Mouse (Mus musculus) limb, embryonic 13.5 days (tissue): ENCODE measurements around the gene A830031A19Rik. TPM values are rescaled to one million over a fixed set of nuclear protein-coding genes. Genes with fewer than 3 reads are reported as not detected.

ENCODE experiments used
- ATAC-seq: fragments of 200-750 bp; cut with Nextera tagmentation; 2 replicates; pipeline ENCODE4 v1.8.0; 2017; ENCODE audit warnings: low read depth, moderate number of reproducible peaks, moderate TSS enrichment; ENCODE audit not compliant: low FRiP score
- H3K27ac ChIP-seq: fragments of 300-500 bp; sonication (generic); 2 replicates; pipeline ENCODE4 v1.5.1; 2015; ENCODE audit warnings: inconsistent platforms, mild to moderate bottlenecking, moderate library complexity
- H3K27me3 ChIP-seq: fragments of 300-500 bp; sonication (generic); 2 replicates; pipeline ENCODE4 v1.6.1; 2015; ENCODE audit warnings: mild to moderate bottlenecking, inconsistent platforms
- H3K36me3 ChIP-seq: fragments of 300-500 bp; sonication (generic); 2 replicates; pipeline ENCODE4 v1.6.1; 2015; ENCODE audit warnings: inconsistent platforms, mild to moderate bottlenecking, moderate library complexity
- H3K4me1 ChIP-seq: fragments of 300-500 bp; sonication (generic); 2 replicates; pipeline ENCODE4 v1.6.1; 2015; ENCODE audit warnings: inconsistent platforms
- H3K4me2 ChIP-seq: fragments of 300-500 bp; sonication (generic); replicated peaks from 2 replicates; pipeline ENCODE4 v1.6.1; 2015; ENCODE audit warnings: inconsistent platforms, mild to moderate bottlenecking, moderate library complexity
- H3K4me3 ChIP-seq: fragments of 300-500 bp; sonication (generic); 2 replicates; pipeline ENCODE4 v1.5.1; 2015; ENCODE audit warnings: moderate library complexity, mild to moderate bottlenecking, inconsistent platforms
- H3K9ac ChIP-seq: fragments of 300-500 bp; sonication (generic); 2 replicates; pipeline ENCODE4 v1.6.1; 2015; ENCODE audit warnings: mild to moderate bottlenecking, inconsistent platforms
- H3K9me3 ChIP-seq: fragments of 300-500 bp; sonication (generic); 2 replicates; pipeline ENCODE4 v1.6.1; 2016; ENCODE audit warnings: inconsistent platforms
- WGBS: fragments of 180-500 bp; shearing (Covaris S2); methylation state at CpG from one replicate; pipeline ENCODE4 v1.1.7; 2015; 5-methylcytosine and 5-hydroxymethylcytosine counted together
- polyA plus RNA-seq: library from polyadenylated mRNA; unstranded; fragments of >200 nt; fragmentation: Nextera tagmentation; extraction: Ambion mirVana; gene quantifications from 2 replicates; pipeline ENCODE4 v1.2.1, GENCODE M21; 2015

A830031A19Rik gene
- polyA plus RNA-seq, 1 experiment from 2014 or later: not detected

DNA sequence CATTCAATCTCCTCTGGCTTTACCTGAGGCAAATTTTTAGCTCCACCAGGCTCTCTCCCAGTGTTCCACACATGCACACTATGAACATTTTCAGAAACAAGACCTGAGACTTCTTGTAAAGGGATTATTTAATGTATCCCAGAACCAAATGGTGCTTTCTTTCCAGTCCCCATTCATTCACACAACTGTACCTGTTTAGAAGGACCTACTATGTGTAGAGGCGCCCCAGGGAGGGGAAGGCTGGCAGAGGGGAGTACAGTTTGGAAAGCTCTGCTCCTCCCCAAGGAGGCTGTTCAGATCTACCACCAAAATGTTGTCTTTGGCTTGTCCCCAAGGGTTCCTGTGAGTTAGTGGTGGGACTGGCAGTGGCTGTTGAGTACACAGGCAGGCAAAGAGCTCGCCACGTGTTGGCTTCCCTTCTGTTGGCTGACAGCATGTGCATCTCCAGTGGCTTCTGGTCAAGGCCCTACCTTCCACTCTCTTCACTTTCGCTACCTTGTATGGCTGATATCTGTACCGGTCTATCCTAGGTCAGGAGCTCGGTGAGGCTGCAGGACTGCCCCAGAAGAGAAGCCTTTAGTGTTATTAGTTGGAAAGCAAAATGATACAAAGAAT is 28.4 kb upstream of the A830031A19Rik start:
- H3K27ac ChIP-seq: no peak overlapping the region

GRCm38 (mm10) chr11:24102372-24102771 is 27.5 kb upstream of the A830031A19Rik start:
- Histone ChIP-seq H3K36me3 (peaks cover 7% of the 10 kb centered on the region; the same call in 1 of the 2 replicates), H3K4me1 (peaks cover 60% of the 10 kb centered on the region), H3K27ac (no peak overlapping the region), H3K4me3 (no peak overlapping the region), H3K27me3 (no peaks in the 10 kb centered on the region), H3K9me3 (no peaks in the 10 kb centered on the region), H3K4me2 (no peak overlapping the region), H3K9ac (no peak overlapping the region)
- ATAC-seq: no peak
- WGBS: 73% methylated on average over 2 of the region's 2 CpGs

More for the DNA sequence above, 28.4 kb upstream of the A830031A19Rik start:
- Histone ChIP-seq H3K4me3 (no peak overlapping the region), H3K9me3 (no peaks in the 10 kb centered on the region), H3K4me1 (peaks cover 52% of the 10 kb centered on the region), H3K27me3 (no peaks in the 10 kb centered on the region), H3K9ac (no peak overlapping the region), H3K36me3 (peaks cover 7% of the 10 kb centered on the region; the same call in 1 of the 2 replicates), H3K4me2 (no peak overlapping the region)
- ATAC-seq: no peak
- 77% methylated on average over 6 of the region's 6 CpGs for WGBS

DNA sequence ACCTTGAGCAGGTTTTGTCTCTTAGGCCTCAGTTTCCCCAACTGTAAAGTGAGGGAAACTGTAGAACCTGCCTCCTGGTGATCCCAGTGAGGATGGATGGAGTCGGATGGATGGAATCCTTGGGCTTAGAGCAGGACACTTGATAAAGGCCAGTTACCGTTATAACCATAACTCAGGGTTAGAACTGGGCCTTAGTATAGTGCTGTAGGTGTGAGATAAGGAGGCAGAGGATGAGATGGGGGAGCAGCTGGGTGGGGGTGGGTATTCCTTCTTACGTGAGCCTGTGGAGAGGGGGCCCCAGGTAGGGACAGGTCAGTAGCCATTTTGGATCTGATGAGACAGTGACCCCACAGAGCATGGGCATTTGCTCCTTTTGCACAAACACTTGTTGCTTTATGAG is 26.8 kb upstream of the A830031A19Rik start:
- H3K36me3 ChIP-seq: peaks cover 7% of the 10 kb centered on the region; the same call in 1 of the 2 replicates
- H3K4me1 ChIP-seq: peaks cover 68% of the 10 kb centered on the region
- H3K27ac ChIP-seq: no peak overlapping the region
- H3K4me3 ChIP-seq: no peak overlapping the region
- WGBS: 93% methylated on average over 3 of the region's 3 CpGs
- no peaks in the 10 kb centered on the region for H3K27me3 ChIP-seq
- H3K4me2 ChIP-seq: no peak overlapping the region
- no peaks in the 10 kb centered on the region for H3K9me3 ChIP-seq
- ATAC-seq: no peak
- no peak overlapping the region for H3K9ac ChIP-seq

DNA sequence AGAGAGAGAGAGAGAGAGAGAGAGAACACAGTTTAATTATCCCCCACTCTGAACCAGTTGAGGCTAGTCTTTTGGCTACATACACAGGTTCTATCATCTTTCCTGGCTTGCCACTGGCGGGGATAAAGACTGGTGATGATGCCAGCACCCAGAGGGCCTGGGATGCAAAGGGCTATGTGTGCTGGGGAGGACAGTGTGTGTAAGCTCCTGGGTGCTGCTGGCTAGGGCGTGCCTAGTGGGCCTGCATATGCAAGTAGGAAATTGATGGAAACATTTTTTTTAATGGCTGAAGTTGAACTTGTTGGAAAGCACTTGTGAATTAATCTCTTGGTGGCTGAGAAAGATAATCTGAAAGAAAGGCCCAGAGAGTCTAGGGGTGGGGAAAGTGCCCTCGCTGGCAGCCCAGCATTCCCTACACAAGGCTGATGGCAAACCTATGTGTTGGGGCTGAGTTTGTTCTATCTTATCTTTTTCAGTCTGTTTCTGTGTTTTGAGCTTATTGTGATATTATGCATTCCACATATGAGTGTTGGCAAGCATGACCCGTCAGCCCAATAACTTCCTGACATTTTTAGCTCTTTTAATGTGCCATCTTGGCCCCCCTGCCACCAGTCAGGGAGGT is 25.7 kb upstream of the A830031A19Rik start:
- Histone ChIP-seq H3K4me1 (peaks cover 75% of the 10 kb centered on the region), H3K4me2 (peak overlapping the region; percentile 17; the same call in 1 of the 2 replicates), H3K27me3 (no peaks in the 10 kb centered on the region), H3K9me3 (no peaks in the 10 kb centered on the region), H3K27ac (0 out of 2 replicates have a peak overlapping the region, but pooled peaks have one; percentile 39), H3K9ac (no peak overlapping the region), H3K4me3 (no peak overlapping the region), H3K36me3 (peaks cover 7% of the 10 kb centered on the region; the same call in 1 of the 2 replicates)
- WGBS: 71% methylated on average over 4 of the region's 4 CpGs
- no peak for ATAC-seq

DNA sequence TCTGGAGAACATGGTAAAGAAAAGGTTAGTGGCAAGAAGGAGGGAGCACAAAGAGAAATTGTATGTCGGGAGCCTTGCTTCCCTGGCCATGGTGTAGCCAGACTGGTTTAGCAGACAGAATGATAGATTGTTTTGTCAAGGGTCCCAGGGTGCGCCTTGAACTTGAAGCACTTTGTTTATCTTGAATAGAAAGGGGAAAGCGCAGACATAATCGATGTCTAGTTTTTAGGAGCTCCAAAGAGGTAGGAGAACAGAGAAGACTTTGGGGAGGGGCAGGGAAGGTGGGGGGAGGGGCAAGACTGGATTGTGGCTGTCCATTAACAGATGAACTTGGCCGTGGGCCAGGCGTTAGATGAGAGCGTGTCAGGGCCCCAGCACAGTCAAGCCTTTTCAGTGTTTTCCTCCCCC is 25.0 kb upstream of the A830031A19Rik start:
- peaks cover 7% of the 10 kb centered on the region; the same call in 1 of the 2 replicates for H3K36me3 ChIP-seq
- H3K9ac ChIP-seq: no peak overlapping the region
- peak overlapping the region; percentile 12 for H3K4me3 ChIP-seq
- ATAC-seq: no peak
- WGBS: 33% methylated on average over 7 of the region's 7 CpGs
- H3K4me2 ChIP-seq: peak overlapping the region; percentile 41
- H3K9me3 ChIP-seq: no peaks in the 10 kb centered on the region
- peak overlapping the region; percentile 77; the same call in 1 of the 2 replicates for H3K27ac ChIP-seq
- no peaks in the 10 kb centered on the region for H3K27me3 ChIP-seq
- H3K4me1 ChIP-seq: peaks cover 82% of the 10 kb centered on the region

DNA sequence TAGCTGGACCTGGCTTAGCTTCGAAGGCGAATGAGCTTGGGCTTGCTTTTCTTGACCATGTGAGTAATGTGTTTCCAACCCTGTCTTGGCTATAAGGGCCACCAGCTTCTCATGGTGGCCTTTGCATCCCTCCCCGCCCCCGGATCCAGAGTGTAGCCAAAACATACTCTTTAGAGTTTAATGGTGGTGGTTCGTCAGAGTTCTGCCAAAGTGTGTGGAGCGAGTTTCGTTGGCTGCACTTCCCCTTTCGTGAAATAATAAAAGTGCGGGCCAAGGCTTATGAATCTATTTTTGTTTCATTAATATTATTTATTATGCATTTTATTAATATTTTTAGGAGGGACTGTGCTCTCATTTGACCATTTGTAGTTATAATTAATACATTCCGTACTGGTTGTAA is 24.4 kb upstream of the A830031A19Rik start:
- Histone ChIP-seq H3K4me1 (peaks cover 88% of the 10 kb centered on the region), H3K9ac (no peak overlapping the region), H3K27me3 (no peaks in the 10 kb centered on the region), H3K4me2 (peak overlapping the region; percentile 40), H3K36me3 (peaks cover 1% of the 10 kb centered on the region; the same call in 1 of the 2 replicates), H3K4me3 (no peak overlapping the region), H3K27ac (peak overlapping the region; percentile 66), H3K9me3 (no peaks in the 10 kb centered on the region)
- ATAC-seq: no peak
- 63% methylated on average over 10 of the region's 10 CpGs for WGBS

DNA sequence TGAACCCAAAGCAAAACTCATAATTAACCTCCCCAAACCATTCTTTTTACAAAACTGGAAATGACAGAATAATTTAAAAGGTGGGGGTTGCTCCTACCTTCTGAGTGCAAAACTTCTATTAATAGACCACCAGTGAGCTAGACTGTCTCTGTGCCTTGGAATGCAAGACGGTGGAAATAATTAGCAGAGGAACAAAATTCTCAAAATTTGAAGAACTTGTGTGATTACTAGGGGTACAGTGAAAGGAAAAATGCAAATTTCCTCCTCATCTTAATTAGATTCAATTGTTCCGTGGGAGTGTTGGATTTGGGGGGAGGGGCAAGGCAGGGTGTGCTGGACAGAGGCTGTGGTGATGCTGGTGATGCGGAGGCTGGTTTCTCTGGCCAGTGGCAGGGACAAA is 23.8 kb upstream of the A830031A19Rik start:
- Histone ChIP-seq H3K4me1 (peaks cover 92% of the 10 kb centered on the region), H3K9me3 (no peaks in the 10 kb centered on the region), H3K4me3 (no peak overlapping the region), H3K4me2 (peak overlapping the region; percentile 40), H3K27me3 (no peaks in the 10 kb centered on the region), H3K9ac (no peak overlapping the region), H3K36me3 (no peaks in the 10 kb centered on the region), H3K27ac (peak overlapping the region; percentile 66)
- ATAC-seq: no peak
- WGBS: 40% methylated on average over 3 of the region's 3 CpGs

DNA sequence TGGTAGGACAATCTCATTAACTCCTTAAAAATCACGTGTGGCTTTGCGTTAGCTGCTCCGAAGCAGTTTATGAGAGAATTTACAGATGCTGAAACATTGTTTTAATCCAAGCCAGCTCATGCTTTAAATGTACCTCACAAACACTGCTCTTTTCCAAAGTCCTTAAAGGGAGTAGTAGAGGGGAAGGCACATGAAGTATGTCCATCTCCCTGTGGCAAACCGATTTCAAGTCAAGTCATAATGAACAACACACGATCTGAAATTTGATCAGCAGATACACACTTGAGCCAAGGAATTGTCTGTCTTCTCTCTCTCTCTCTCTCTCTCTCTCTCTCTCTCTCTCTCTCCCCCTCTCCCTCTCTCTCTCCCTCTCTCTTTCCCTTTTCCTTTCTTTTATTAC is 23.2 kb upstream of the A830031A19Rik start:
- H3K9me3 ChIP-seq: no peaks in the 10 kb centered on the region
- H3K36me3 ChIP-seq: peaks cover 3% of the 10 kb centered on the region
- H3K9ac ChIP-seq: no peak overlapping the region
- no peak overlapping the region for H3K4me2 ChIP-seq
- WGBS: 22% methylated on average over 5 of the region's 5 CpGs
- no peak overlapping the region for H3K4me3 ChIP-seq
- H3K27me3 ChIP-seq: no peaks in the 10 kb centered on the region
- H3K27ac ChIP-seq: no peak overlapping the region
- ATAC-seq: no peak
- H3K4me1 ChIP-seq: peaks cover 90% of the 10 kb centered on the region

GRCm38 (mm10) chr11:24097026-24097425 is 22.2 kb upstream of the A830031A19Rik start:
- Histone ChIP-seq H3K27me3 (no peaks in the 10 kb centered on the region), H3K4me3 (no peak overlapping the region), H3K27ac (no peak overlapping the region; the same call in 1 of the 2 replicates), H3K9ac (no peak overlapping the region), H3K9me3 (no peaks in the 10 kb centered on the region), H3K4me1 (peaks cover 89% of the 10 kb centered on the region), H3K4me2 (peak overlapping the region; percentile 37; the same call in 1 of the 2 replicates), H3K36me3 (peaks cover 9% of the 10 kb centered on the region)
- ATAC-seq: no peak
- 25% methylated on average over 6 of the region's 6 CpGs for WGBS

DNA sequence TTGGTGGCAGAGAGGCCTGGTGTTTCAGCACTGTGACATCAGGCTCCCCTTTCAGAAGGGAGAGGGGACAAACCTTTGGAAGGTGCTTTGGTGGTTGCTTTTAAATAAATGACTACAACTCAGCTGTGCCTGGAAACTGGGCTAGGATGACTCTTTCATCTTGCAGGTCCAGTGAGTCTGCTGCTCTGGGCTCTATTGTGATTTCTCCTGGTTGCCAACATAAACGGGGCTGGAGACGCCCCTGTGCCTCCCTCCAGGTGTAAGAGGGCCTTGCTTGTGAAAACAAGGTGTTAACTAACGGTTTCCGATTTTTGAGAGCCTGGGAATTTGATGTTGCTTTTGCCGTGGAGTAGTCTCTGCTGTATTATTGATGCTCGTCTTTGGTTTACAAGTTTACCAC is 21.6 kb upstream of the A830031A19Rik start:
- H3K9ac ChIP-seq: peak overlapping the region; percentile 31; the same call in 1 of the 2 replicates
- no peak overlapping the region for H3K27ac ChIP-seq
- H3K36me3 ChIP-seq: peaks cover 9% of the 10 kb centered on the region
- H3K4me3 ChIP-seq: no peak overlapping the region
- no peaks in the 10 kb centered on the region for H3K9me3 ChIP-seq
- H3K4me2 ChIP-seq: peak overlapping the region; percentile 37
- peaks cover 88% of the 10 kb centered on the region for H3K4me1 ChIP-seq
- H3K27me3 ChIP-seq: no peaks in the 10 kb centered on the region
- WGBS: 10% methylated on average over 6 of the region's 6 CpGs
- no peak for ATAC-seq

DNA sequence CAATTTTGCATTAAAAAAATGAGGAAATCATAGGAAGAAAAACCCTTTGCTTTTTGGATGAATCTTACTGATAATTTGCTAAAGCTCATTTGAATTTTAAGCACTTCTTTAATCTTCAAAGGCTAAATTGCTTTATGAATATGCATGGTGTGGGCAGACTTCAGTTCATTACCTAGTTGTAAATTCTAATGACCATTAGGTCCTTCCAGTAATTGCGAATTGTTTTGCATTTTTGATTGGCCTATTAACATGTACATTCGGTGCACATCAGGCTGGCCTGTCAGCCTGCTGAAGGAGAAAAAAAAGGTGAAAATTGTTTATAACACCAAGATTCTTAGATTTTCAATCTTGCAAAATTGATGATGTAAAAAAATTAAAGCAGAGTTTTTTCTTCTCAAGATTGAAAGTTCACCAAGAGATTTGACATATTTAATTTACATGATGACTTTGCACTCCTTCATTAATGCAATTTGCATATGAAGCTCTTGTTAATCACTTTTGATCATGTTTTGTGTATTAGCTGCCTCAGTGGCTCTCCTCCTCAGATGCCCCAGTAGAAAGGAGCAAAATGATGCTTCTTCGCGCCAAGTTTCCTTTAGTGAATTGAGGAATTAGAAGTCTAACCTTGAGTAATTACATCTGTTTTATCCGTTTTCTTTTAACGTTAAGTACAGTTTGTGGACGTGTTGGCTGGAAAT is 21.0 kb upstream of the A830031A19Rik start:
- Histone ChIP-seq H3K4me1 (peaks cover 89% of the 10 kb centered on the region), H3K4me2 (peak overlapping the region; percentile 37)

DNA sequence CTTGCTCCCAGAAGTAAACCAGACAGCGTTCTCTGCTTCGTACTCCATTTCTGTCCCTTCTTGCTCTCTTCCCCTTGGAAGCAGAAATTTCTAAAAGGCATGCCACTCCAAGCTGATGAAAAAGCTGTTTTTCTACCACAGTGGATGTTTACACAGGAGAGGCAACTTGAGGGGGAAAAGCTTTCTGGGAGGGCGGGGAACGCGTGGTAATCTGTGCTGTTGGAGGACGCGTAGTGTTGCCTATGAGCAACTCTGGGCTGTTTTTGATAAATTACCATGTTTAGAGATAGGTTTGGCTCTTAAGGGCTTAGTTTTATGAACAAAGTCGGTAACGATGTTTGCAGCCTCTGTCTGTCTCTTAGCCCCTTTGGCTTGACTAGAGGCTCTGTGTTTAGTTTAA is 20.4 kb upstream of the A830031A19Rik start:
- Histone ChIP-seq H3K36me3 (peaks cover 12% of the 10 kb centered on the region), H3K9me3 (no peaks in the 10 kb centered on the region), H3K27me3 (no peaks in the 10 kb centered on the region), H3K27ac (no peak overlapping the region), H3K9ac (peak overlapping the region; percentile 35; the same call in 1 of the 2 replicates), H3K4me3 (no peak overlapping the region), H3K4me2 (peak overlapping the region; percentile 34), H3K4me1 (peaks cover 88% of the 10 kb centered on the region)
- no peak for ATAC-seq
- 35% methylated on average over 9 of the region's 9 CpGs for WGBS

More for the DNA sequence above, 21.0 kb upstream of the A830031A19Rik start:
- WGBS: 35% methylated on average over 7 of the region's 7 CpGs
- Histone ChIP-seq H3K27me3 (no peaks in the 10 kb centered on the region), H3K27ac (no peak overlapping the region), H3K9ac (0 out of 2 replicates have a peak overlapping the region, but pooled peaks have one; percentile 35), H3K36me3 (peaks cover 9% of the 10 kb centered on the region), H3K9me3 (no peaks in the 10 kb centered on the region), H3K4me3 (no peak overlapping the region)
- ATAC-seq: no peak
